Mouse (Mus musculus) ES-Bruce4 (cell line): Measurements from ENCODE around the gene Ypel3. TPM values are rescaled to one million over a fixed set of nuclear protein-coding genes. Genes with fewer than 3 reads are reported as not detected.

ENCODE experiments used
- H3K27ac ChIP-seq: 2 replicates; pipeline ENCODE4 v1.5.1; 2012; ENCODE audit warnings: low read length, inconsistent platforms; ENCODE audit not compliant: insufficient read depth
- H3K27me3 ChIP-seq: 2 replicates; pipeline ENCODE4 v1.6.1; 2012; ENCODE audit warnings: mild to moderate bottlenecking, low read length, inconsistent platforms; ENCODE audit not compliant: control insufficient read depth, poor library complexity, insufficient read depth, severe bottlenecking
- H3K36me3 ChIP-seq: 2 replicates; pipeline ENCODE4 v1.6.1; 2012; ENCODE audit warnings: inconsistent platforms, mild to moderate bottlenecking, low read length, moderate library complexity; ENCODE audit not compliant: control insufficient read depth, poor library complexity, insufficient read depth, severe bottlenecking
- H3K4me1 ChIP-seq: one replicate; pipeline ENCODE4 v1.8.1; 2011; ENCODE audit warnings: low read length; ENCODE audit not compliant: control insufficient read depth, insufficient read depth
- H3K4me3 ChIP-seq: 2 replicates; pipeline ENCODE4 v1.5.1; 2011; ENCODE audit warnings: low read depth, mild to moderate bottlenecking, low read length
- H3K9ac ChIP-seq: 2 replicates; pipeline ENCODE4 v1.6.1; 2012; ENCODE audit warnings: low read depth, mild to moderate bottlenecking, inconsistent platforms; ENCODE audit not compliant: poor library complexity, severe bottlenecking
- H3K9me3 ChIP-seq: replicated peaks from 2 replicates; pipeline ENCODE4 v1.6.1; 2012; ENCODE audit warnings: mild to moderate bottlenecking, low read length, inconsistent platforms; ENCODE audit not compliant: control insufficient read depth, poor library complexity, insufficient read depth, severe bottlenecking
- CTCF ChIP-seq: IDR thresholded peaks from one replicate; pipeline ENCODE4 v1.8.1; 2011; ENCODE audit warnings: low read depth, low read length
- EP300 ChIP-seq: IDR thresholded peaks from 2 replicates; pipeline ENCODE4 v1.6.1; 2011; ENCODE audit warnings: low read depth, low read length; ENCODE audit not compliant: insufficient read depth
- POLR2A ChIP-seq: IDR thresholded peaks from one replicate; pipeline ENCODE4 v1.8.1; 2011; ENCODE audit warnings: low read length; ENCODE audit not compliant: insufficient read depth
- polyA plus RNA-seq: library from polyadenylated mRNA; stranded (reverse); fragments of >200 nt; gene quantifications from 2 replicates; pipeline ENCODE4 v1.2.4, GENCODE M21; 2011; ENCODE audit warnings: low read depth; ENCODE audit not compliant: missing spikeins, insufficient read depth, insufficient read length

The Ypel3 gene
- polyA plus RNA-seq, 1 experiment = 56.8 TPM

DNA sequence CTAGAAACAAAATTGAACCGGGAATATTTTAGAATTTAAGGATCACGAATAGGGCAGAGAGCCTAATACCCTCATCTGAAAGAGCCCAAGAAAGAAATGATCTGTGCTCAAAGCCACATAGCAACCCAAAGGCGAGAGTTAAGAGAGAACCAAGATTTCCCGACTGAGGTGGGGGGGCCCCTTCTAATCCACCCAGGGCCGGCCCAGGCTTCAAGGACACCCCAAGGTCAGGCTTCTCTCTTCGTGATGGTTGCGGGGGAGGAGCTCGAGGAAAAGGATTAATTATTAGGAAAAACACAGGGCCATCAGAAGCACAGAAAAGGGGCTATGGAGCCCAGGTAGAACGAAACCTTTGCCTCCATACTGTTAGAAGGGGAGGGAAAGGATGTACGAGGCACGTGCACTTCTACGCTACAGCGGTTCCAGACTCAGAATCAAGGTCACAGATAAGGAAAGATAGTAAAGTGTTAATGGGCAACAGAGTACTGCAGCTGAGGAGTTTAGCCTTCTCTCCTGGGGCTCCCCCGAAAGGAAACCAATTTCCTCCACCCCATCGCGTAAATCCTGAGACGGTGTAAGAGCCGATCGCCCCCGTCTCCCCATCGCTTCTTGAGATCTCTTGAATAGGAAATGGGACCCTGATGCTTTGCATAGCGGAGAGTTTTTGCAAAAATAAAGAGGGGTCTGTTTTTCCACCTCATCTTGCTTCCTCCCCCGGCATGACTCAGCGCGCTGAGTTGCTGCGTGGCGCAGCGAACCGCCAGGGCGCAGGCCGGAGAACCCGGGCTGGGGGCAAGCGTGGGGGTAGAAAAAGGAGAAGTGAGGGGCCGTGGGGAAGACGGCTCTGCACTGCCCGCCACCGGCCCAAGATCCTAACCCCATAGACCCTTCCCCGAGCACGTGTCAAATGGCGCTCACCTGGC lies 21.6 kb downstream of the Ypel3 start:
- Histone ChIP-seq H3K9ac (peak overlapping the region; percentile 85), H3K36me3 (peaks cover 28% of the 10 kb centered on the region), H3K27ac (peak overlapping the region; percentile 23), H3K9me3 (no peaks in the 10 kb centered on the region), H3K4me1 (no peaks in the 10 kb centered on the region), H3K4me3 (peak overlapping the region; percentile 89), H3K27me3 (no peaks in the 10 kb centered on the region)
- TF ChIP-seq POLR2A (no peak), EP300 (no peak), CTCF (no peak)

DNA sequence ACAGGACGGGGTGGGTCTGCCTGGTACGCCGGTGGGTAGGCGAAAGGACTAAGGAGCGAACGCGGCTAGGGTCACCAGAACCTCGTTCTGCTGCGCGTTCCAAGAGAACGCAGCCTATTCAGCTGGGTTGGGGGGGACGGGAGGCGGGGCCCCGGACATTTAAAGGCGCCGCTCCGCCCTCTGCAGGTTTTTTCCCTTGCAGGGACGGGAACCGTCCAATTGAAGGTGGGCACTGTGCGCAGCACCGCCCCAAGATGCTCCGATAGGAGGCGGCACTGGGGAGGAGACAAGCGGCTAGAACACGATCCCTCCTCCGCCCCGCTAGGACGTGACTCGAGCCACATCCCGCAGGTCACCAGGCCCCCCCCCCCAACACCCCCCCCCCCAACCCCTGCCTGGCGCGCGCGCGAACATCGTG lies 22.3 kb downstream of the Ypel3 start:
- peak overlapping the region; percentile 89 for H3K4me3 ChIP-seq
- peaks cover 28% of the 10 kb centered on the region for H3K36me3 ChIP-seq
- peak overlapping the region; percentile 23 for H3K27ac ChIP-seq
- no peaks in the 10 kb centered on the region for H3K27me3 ChIP-seq
- TF ChIP-seq CTCF (no peak), POLR2A (peak; percentile 99), EP300 (0 out of 2 replicates have a peak, but pooled peaks have one; percentile 51)
- H3K9ac ChIP-seq = peak overlapping the region; percentile 85
- H3K9me3 ChIP-seq = no peaks in the 10 kb centered on the region
- no peaks in the 10 kb centered on the region for H3K4me1 ChIP-seq

DNA sequence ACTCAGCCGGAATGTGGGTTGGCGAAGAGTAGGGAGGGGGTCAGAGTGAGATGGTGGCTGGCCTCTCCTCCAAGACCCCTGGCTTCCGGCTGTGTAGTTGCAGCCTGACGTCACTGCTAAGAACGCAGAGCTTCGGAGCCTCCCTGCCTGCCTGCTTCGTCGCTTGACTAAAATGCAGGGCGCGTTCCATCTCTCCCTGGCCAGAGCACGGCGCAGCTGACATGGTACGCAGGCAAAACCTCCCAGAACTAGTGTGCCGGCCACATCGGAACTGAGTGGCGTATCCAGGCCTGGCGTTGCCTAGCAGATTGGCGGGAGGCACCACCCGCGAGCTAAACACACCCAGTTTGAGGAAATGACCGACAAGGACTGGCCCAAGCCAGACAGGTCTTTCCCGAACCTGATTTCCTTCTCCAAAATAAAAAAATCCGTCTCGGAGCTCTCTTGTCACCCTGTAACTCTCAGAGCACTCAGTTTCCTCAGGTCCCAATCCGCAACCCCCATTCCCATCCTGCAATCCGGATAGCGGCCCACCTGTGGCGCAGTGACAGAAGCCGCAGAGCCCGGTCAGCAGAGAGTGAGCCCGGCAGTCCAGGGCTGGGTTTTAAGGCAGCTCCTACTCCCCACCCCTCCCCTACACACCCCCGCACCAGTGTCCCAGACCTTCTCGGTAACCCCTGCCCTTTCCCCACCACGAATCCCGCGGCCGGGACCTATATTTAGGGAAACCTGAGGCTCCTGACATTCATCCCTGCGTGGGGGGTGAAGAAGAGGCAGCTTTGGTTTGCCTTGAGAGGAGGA lies 22.9 kb downstream of the Ypel3 start:
- Histone ChIP-seq H3K9me3 (no peaks in the 10 kb centered on the region), H3K27me3 (no peaks in the 10 kb centered on the region), H3K4me3 (peak overlapping the region; percentile 84), H3K4me1 (no peaks in the 10 kb centered on the region), H3K27ac (peak overlapping the region; percentile 73), H3K9ac (peak overlapping the region; percentile 35), H3K36me3 (peaks cover 27% of the 10 kb centered on the region)
- TF ChIP-seq POLR2A (peak; percentile 85), CTCF (no peak), EP300 (peak; percentile 73; the same call in 1 of the 2 replicates)

DNA sequence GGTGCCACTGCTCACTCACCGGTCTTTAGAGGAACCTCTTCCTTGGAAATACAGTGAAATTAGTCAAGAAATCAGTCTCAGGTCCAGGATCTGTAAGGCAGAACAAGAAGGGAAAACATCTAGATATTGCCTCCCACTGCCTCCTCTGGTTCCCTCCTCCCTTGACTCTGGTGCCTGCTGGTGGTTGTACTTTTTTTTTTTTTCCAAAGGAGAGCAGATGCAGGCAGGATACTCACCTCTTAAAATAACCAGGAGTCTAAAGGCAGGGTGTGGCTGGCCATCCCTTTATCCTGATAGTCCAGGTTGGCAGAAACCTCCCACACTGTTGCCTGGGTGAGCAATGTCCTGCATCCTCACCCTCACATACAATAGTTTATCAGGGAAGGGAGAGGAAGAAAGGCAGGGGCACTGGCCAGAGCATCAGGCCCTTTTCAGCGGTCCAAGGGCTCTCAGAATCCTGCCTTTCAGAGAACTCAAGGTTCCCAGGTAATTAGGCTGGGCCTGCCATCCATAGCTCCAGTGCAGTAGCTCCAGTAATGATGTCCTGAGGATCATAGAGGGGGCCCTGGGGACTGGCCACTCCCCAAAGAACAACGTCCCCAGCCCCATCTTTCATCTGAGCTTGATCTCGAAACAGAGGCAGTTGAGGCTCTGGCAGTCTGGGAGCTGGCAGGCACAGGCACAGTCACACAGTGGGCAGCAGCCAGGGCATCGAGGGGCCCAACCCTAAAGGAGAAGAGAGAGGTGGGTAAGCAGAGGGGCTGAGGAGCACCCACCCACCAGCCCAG lies 23.7 kb downstream of the Ypel3 start:
- Histone ChIP-seq H3K4me1 (no peaks in the 10 kb centered on the region), H3K9ac (peak overlapping the region; percentile 35), H3K36me3 (peaks cover 20% of the 10 kb centered on the region), H3K9me3 (no peaks in the 10 kb centered on the region), H3K27me3 (no peaks in the 10 kb centered on the region), H3K4me3 (peak overlapping the region; percentile 84), H3K27ac (peak overlapping the region; percentile 73)
- TF ChIP-seq CTCF (no peak), POLR2A (no peak), EP300 (no peak)

DNA sequence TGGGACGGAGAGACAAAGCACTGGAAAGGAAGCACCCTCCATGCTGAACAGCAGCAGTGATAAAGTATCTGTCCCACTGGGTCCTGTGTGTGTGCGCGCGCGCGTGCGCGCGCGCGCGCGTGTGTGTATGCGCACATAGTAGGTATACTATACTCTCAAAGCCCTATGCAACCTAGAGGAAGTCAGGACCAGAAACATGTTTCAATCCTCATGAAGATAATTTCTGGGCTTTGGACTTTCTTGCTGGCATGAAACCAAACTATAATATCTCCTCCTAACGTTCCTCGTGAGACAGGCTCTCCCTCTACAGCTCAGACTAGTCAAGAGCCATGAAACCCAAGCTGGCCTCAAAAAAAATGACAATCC lies 24.3 kb downstream of the Ypel3 start:
- Histone ChIP-seq H3K4me3 (0 out of 2 replicates have a peak overlapping the region, but pooled peaks have one; percentile 84), H3K9me3 (no peaks in the 10 kb centered on the region), H3K4me1 (no peaks in the 10 kb centered on the region), H3K9ac (no peak overlapping the region), H3K36me3 (peaks cover 15% of the 10 kb centered on the region), H3K27me3 (no peaks in the 10 kb centered on the region), H3K27ac (no peak overlapping the region)
- TF ChIP-seq EP300 = no peak
- no peak for TF ChIP-seq CTCF
- no peak for TF ChIP-seq POLR2A
